Mouse (Mus musculus) brain, embryonic 18.5 days (tissue): ENCODE measurements around the gene Mybl2.

Source experiments
- DNase-seq: peaks from one replicate; pipeline ENCODE4 v3.0.0-alpha.2; 2012; ENCODE audit warnings: low read depth, low spot score

Gene Mybl2

DNA sequence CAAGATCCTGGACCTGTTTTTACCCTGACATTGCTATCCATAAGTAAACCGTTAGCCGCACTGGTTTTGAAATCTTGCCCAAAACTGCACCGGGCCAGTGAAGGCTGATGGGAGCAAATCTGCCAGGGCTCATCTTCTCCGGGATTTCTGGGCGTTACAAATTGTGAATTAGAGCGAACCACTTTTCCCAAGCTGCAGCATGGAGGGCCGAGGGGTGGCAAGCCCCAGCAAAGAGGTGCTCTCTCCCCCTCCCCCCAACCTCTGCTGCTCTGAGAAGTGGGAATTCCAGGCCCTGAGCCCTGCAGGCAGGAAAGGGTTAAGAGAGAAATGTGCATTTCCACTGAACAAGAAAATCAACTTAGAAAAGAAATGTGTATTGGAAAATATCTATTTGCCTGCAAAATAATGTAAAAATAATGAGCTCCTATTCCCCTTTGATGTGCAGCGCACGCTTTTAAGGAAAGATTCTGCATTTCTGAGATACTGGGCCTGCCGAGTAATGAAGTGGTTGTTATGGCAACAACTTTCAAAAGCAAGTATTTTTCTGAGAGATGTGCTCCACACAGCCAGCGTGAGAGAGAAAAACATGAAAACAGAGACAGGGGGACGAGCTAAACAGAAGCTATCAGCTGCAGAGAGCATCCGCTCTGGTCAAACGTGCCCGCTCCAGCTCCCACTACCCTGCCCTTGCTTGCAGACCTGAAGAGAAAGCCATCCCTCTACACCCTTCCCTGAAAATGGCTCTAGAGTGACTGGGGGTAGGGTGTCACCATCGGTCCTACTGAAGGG is 57.1 kb downstream of the Mybl2 start:
- DNase-seq = peak; percentile 65

GRCm38 (mm10) chr2:163120626-163121352 is 66.3 kb downstream of the Mybl2 start:
- DNase-seq = no peak

- DNase-seq = no peak
These were observed 66.8 kb downstream of the Mybl2 start for GRCm38 (mm10) chr2:163121353-163121660.

- DNase-seq = no peak
These were observed 67.8 kb downstream of the Mybl2 start for GRCm38 (mm10) chr2:163122319-163122718.

DNA sequence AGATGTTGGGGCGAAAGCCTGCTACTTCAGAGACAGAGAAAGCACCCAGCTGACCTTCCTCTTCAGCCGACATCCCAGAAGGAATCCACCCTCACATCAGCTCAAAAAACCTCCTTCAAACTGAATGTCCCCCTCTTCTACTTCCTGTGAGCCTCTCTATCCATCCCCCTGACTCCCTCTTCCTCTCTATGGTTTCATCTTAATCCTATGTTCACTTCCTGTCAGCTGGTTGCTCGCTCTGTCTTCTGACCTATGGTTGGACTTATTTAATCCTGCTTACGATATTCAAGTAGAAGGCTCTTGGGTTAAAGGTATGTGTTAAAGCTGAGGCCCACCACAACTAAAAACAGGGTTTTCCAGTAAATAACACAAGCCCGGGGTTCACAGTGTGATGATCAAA is 69.0 kb downstream of the Mybl2 start:
- DNase-seq = no peak

DNA sequence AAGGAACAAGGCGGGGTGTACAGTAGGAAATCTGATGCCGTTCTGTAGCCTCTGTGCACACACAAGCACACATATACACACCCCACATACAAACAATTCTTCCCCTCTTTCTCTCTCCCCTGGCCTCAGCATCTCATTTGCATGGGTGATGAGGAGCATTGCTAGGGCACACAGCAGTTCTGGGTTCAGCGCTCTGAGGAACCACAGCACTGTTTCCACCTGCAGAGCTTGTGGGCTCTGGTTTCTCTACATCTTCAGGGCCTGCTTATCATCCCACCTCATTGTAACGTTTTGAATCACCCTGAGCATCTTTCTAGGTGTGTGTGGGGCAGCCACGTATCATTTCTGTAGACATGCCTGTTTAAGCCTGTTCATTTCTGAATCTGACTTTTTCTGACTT is 76.3 kb downstream of the Mybl2 start:
- no peak for DNase-seq

- DNase-seq = no peak
These were observed 77.8 kb downstream of the Mybl2 start for GRCm38 (mm10) chr2:163132314-163132713.
